Mouse (Mus musculus): Measurements from ENCODE around the gene Prlr.

GRCm38 (mm10) chr15:10276386-10276785 lies 99.3 kb downstream of the Prlr start:
- TF ChIP-seq EP300 (IDR thresholded peaks at IDR 0.05; ENCODE audit: insufficient read depth, low read depth, low read length) (no peak), POLR2A (IDR thresholded peaks at IDR 0.05; ENCODE audit: insufficient read depth, low read depth, low read length) (no peak), CTCF (IDR thresholded peaks at IDR 0.05) (no peak)

Measured in heart, adult 2 months (tissue).